Mouse (Mus musculus): ENCODE data around the gene Srcin1.

DNA sequence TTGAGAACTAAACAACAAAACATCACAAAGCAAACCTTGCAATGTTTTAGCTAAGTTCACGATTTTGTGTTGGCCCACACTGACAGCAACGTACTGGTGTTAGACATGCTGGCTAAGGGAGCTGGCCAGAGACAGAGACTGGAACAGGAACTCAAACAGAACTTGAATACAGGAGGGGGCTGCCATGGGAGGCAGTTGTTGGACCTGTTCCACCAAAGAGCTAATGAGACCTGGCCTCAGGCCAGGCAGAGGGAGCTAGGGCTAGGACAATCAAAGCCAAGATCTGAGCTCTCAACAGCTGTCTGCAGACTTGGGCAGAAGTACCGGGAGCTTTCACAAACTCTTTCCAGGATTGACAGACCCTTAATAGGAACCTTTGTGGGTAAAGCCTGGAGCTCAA is 35.4 kb downstream of the Srcin1 start:
- TF ChIP-seq CTCF (IDR thresholded peaks at IDR 0.05; ENCODE audit: low read depth, low read length) (no peak), POLR2A (IDR thresholded peaks at IDR 0.05; ENCODE audit: insufficient read depth, low read length) (no peak), EP300 (IDR thresholded peaks at IDR 0.05; ENCODE audit: insufficient read depth, low read depth, low read length) (no peak)

All from ES-Bruce4 (cell line).